Mouse (Mus musculus) embryonic facial prominence, embryonic 13.5 days (tissue): Measurements from ENCODE around the gene Tub. TPM values are rescaled to one million over a fixed set of nuclear protein-coding genes. Genes with fewer than 3 reads are reported as not detected.

Experiments used
- ATAC-seq: fragments of 200-750 bp; cut with Nextera tagmentation; 2 replicates; pipeline ENCODE4 v1.8.0; 2017; ENCODE audit warnings: low read depth; ENCODE audit not compliant: insufficient number of reproducible peaks, insufficient read depth, low FRiP score, low TSS enrichment
- H3K27ac ChIP-seq: fragments of 300-500 bp; sonication (generic); 2 replicates; pipeline ENCODE4 v1.5.1; 2015; ENCODE audit warnings: moderate library complexity, mild to moderate bottlenecking, inconsistent platforms
- H3K27me3 ChIP-seq: fragments of 300-500 bp; sonication (generic); 2 replicates; pipeline ENCODE4 v1.6.1; 2015; ENCODE audit warnings: mild to moderate bottlenecking, inconsistent platforms
- H3K36me3 ChIP-seq: fragments of 300-500 bp; sonication (generic); 2 replicates; pipeline ENCODE4 v1.6.1; 2015; ENCODE audit warnings: mild to moderate bottlenecking, inconsistent platforms
- H3K4me1 ChIP-seq: fragments of 300-500 bp; sonication (generic); 2 replicates; pipeline ENCODE4 v1.6.1; 2015; ENCODE audit warnings: inconsistent platforms
- H3K4me2 ChIP-seq: fragments of 300-500 bp; sonication (generic); 2 replicates; pipeline ENCODE4 v1.6.1; 2015; ENCODE audit warnings: moderate library complexity, mild to moderate bottlenecking, inconsistent platforms
- H3K4me3 ChIP-seq: fragments of 300-500 bp; sonication (generic); 2 replicates; pipeline ENCODE4 v1.5.1; 2015; ENCODE audit warnings: mild to moderate bottlenecking, inconsistent platforms
- H3K9ac ChIP-seq: fragments of 300-500 bp; sonication (generic); 2 replicates; pipeline ENCODE4 v1.6.1; 2015; ENCODE audit warnings: mild to moderate bottlenecking, inconsistent platforms
- H3K9me3 ChIP-seq: fragments of 300-500 bp; sonication (generic); 2 replicates; pipeline ENCODE4 v1.6.1; 2016; ENCODE audit warnings: inconsistent platforms
- WGBS: fragments of 180-500 bp; shearing (Covaris S2); methylation state at CpG from one replicate; pipeline ENCODE4 v1.1.7; 2015; ENCODE audit warnings: mixed read lengths; 5-methylcytosine and 5-hydroxymethylcytosine counted together
- polyA plus RNA-seq: library from polyadenylated mRNA; unstranded; fragments of >200 nt; fragmentation: Nextera tagmentation; extraction: Ambion mirVana; gene quantifications from 2 replicates; pipeline ENCODE4 v1.2.1, GENCODE M21; 2015

The Tub gene
- polyA plus RNA-seq, 1 experiment from 2014 or later: 3.9 TPM

DNA sequence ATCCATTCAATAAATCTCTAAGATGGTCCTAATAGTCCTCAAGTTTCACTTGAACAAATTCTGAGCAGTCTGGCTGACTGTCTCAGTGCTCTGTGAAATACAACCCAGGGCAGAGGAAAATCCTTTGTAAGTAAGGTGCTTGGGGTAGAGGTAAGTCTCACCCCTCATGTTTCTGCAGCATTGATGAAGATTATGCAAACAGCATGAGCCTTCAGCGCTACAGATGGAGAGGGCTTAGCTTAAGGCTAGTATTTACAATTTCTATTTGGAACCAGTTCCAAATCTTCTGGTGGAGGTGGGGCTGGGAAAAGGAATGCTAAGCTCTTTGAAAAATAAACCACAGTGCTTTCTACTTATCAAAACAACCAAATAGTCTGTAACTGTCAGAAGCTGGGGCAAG lies 88.8 kb downstream of the Tub start:
- Histone ChIP-seq H3K9me3 (no peaks in the 10 kb centered on the region), H3K27me3 (no peaks in the 10 kb centered on the region), H3K9ac (no peak overlapping the region), H3K36me3 (no peaks in the 10 kb centered on the region), H3K4me1 (0 out of 2 replicates have a peak, but pooled peaks cover 8% of the 10 kb centered on the region), H3K4me3 (no peak overlapping the region), H3K27ac (no peak overlapping the region), H3K4me2 (no peak overlapping the region)
- WGBS: 16% methylated on average over 1 of the region's 1 CpGs
- ATAC-seq: no peak

DNA sequence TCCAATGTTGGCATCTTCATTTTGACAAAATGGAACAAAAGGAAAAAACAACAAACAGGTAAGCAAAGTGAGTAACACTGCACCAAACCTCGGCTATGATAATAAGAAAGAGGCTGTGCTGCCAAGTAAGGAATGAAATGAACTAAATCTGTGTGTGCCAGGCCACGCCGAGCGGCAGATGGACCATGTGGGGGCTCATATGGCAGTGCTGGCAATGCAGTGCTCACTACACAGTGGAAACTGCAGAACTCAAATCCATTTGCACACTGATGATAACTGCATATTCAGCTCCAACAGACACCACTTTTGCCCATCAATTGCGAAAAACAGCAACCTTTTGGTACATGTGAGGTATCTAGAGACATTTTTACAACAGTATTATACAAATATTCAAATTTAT lies 89.3 kb downstream of the Tub start:
- WGBS: 77% methylated on average over 5 of the region's 5 CpGs
- no peak for ATAC-seq

GRCm38 (mm10) chr7:109045876-109046275 lies 95.7 kb downstream of the Tub start:
- no peaks in the 10 kb centered on the region for H3K4me1 ChIP-seq
- WGBS: 93% methylated on average over 2 of the region's 2 CpGs

More for the DNA sequence above, 89.3 kb downstream of the Tub start:
- Histone ChIP-seq H3K4me2 (no peak overlapping the region), H3K36me3 (no peaks in the 10 kb centered on the region), H3K27ac (no peak overlapping the region), H3K4me3 (no peak overlapping the region), H3K9me3 (no peaks in the 10 kb centered on the region), H3K4me1 (0 out of 2 replicates have a peak, but pooled peaks cover 8% of the 10 kb centered on the region), H3K27me3 (no peaks in the 10 kb centered on the region), H3K9ac (no peak overlapping the region)

GRCm38 (mm10) chr7:109050831-109051230 lies 100.7 kb downstream of the Tub start:
- 83% methylated on average over 1 of the region's 1 CpGs for WGBS
- Histone ChIP-seq H3K4me2 (no peak overlapping the region), H3K9ac (no peak overlapping the region), H3K36me3 (no peaks in the 10 kb centered on the region), H3K9me3 (no peaks in the 10 kb centered on the region), H3K27ac (no peak overlapping the region), H3K4me1 (no peaks in the 10 kb centered on the region), H3K27me3 (no peaks in the 10 kb centered on the region), H3K4me3 (no peak overlapping the region)
- no peak for ATAC-seq

More at GRCm38 (mm10) chr7:109045876-109046275, 95.7 kb downstream of the Tub start:
- H3K9me3 ChIP-seq: no peaks in the 10 kb centered on the region
- H3K9ac ChIP-seq: no peak overlapping the region
- H3K27me3 ChIP-seq: no peaks in the 10 kb centered on the region
- ATAC-seq: no peak
- H3K4me3 ChIP-seq: no peak overlapping the region
- no peaks in the 10 kb centered on the region for H3K36me3 ChIP-seq
- no peak overlapping the region for H3K27ac ChIP-seq
- H3K4me2 ChIP-seq: no peak overlapping the region

- 86% methylated on average over 4 of the region's 4 CpGs for WGBS
- H3K9me3 ChIP-seq: no peaks in the 10 kb centered on the region
- ATAC-seq: no peak
- no peak overlapping the region for H3K4me2 ChIP-seq
- no peak overlapping the region for H3K4me3 ChIP-seq
- H3K9ac ChIP-seq: no peak overlapping the region
- no peak overlapping the region for H3K27ac ChIP-seq
- H3K4me1 ChIP-seq: no peaks in the 10 kb centered on the region
- no peaks in the 10 kb centered on the region for H3K36me3 ChIP-seq
- H3K27me3 ChIP-seq: no peaks in the 10 kb centered on the region
Observed at GRCm38 (mm10) chr7:109059536-109059935, 109.4 kb downstream of the Tub start.

- Histone ChIP-seq H3K4me1 (no peaks in the 10 kb centered on the region), H3K27me3 (no peaks in the 10 kb centered on the region), H3K9me3 (no peaks in the 10 kb centered on the region), H3K4me2 (no peak overlapping the region), H3K27ac (no peak overlapping the region), H3K4me3 (no peak overlapping the region), H3K9ac (no peak overlapping the region), H3K36me3 (no peaks in the 10 kb centered on the region)
- ATAC-seq: no peak
- whole genome bisulfite sequencing: 87% methylated on average over 4 of the region's 4 CpGs
Observed at GRCm38 (mm10) chr7:109069641-109070040, 119.5 kb downstream of the Tub start.

DNA sequence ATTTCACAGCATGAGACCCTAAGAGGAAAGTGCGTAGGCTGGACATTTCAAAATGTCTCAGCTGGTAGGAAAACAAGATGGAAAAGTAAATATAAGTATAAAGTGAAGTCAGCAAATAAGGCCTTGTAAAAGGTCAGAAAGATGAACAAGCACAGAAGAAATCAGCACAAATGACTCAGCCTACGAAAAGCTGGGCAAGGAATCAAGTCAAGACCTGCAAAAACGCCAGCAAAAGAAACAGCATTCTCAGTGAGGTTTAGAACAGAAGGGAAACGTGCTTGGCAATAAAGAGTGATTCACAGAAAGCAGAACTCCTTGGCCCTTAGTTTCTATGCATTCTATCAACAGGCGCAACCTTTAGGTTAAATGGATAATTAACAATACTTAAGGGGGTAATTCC lies 122.2 kb downstream of the Tub start:
- 71% methylated on average over 5 of the region's 5 CpGs for WGBS
- Histone ChIP-seq H3K9ac (no peak overlapping the region), H3K36me3 (no peaks in the 10 kb centered on the region), H3K27me3 (no peaks in the 10 kb centered on the region), H3K4me2 (no peak overlapping the region), H3K27ac (no peak overlapping the region), H3K9me3 (no peaks in the 10 kb centered on the region), H3K4me3 (no peak overlapping the region), H3K4me1 (no peaks in the 10 kb centered on the region)
- ATAC-seq: no peak

- H3K36me3 ChIP-seq: no peaks in the 10 kb centered on the region
- no peak overlapping the region for H3K27ac ChIP-seq
- no peaks in the 10 kb centered on the region for H3K9me3 ChIP-seq
- peak overlapping the region; percentile 53 for H3K4me3 ChIP-seq
- peaks cover 27% of the 10 kb centered on the region for H3K27me3 ChIP-seq
- H3K4me1 ChIP-seq: peaks cover 8% of the 10 kb centered on the region
- peak overlapping the region; percentile 71 for H3K4me2 ChIP-seq
- no peak for ATAC-seq
- H3K9ac ChIP-seq: peak overlapping the region; percentile 51; the same call in 1 of the 2 replicates
- 15% methylated on average over 12 of the region's 12 CpGs for WGBS
Observed at GRCm38 (mm10) chr7:109082269-109083112, 132.4 kb downstream of the Tub start.

GRCm38 (mm10) chr7:109083113-109083812 lies 133.1 kb downstream of the Tub start, which contains the start of gene Ric3:
Gene Ric3 (minus strand): TSS chr7:109083331.
- ATAC-seq: no peak
- no peaks in the 10 kb centered on the region for H3K9me3 ChIP-seq
- peak within 1 kb of the TSS; percentile 71 for H3K4me2 ChIP-seq
- peaks cover 27% of the 10 kb centered on the region for H3K27me3 ChIP-seq
- peaks cover 8% of the 10 kb centered on the region for H3K4me1 ChIP-seq
- peak within 1 kb of the TSS; percentile 51; the same call in 1 of the 2 replicates for H3K9ac ChIP-seq
- no peaks in the 10 kb centered on the region for H3K36me3 ChIP-seq
- H3K27ac ChIP-seq: no peak within 1 kb of the TSS
- 5% methylated on average over 50 of the region's 50 CpGs for whole genome bisulfite sequencing
- H3K4me3 ChIP-seq: peak within 1 kb of the TSS; percentile 53

GRCm38 (mm10) chr7:109083813-109084184 lies 133.7 kb downstream of the Tub start:
- H3K9me3 ChIP-seq: no peaks in the 10 kb centered on the region
- H3K4me2 ChIP-seq: no peak overlapping the region
- no peak overlapping the region for H3K27ac ChIP-seq
- ATAC-seq: no peak
- 74% methylated on average over 4 of the region's 4 CpGs for WGBS
- no peaks in the 10 kb centered on the region for H3K36me3 ChIP-seq
- H3K9ac ChIP-seq: no peak overlapping the region
- no peak overlapping the region for H3K4me3 ChIP-seq
- peaks cover 27% of the 10 kb centered on the region for H3K27me3 ChIP-seq
- peaks cover 8% of the 10 kb centered on the region for H3K4me1 ChIP-seq
